Mouse (Mus musculus): ENCODE measurements around the gene Wdr73. TPM values are rescaled to one million over a fixed set of nuclear protein-coding genes. Genes with fewer than 3 reads are reported as not detected.

Wdr73 gene
- polyA plus RNA-seq, 1 experiment from 2014 or later = 44.0 TPM

GRCm38 (mm10) chr7:80889021-80889511 lies 12.0 kb downstream of the Wdr73 start:
- 61% methylated on average over 9 of the region's 9 CpGs for WGBS
- DNase-seq (ENCODE audit: low spot score) (peak; percentile 52), ATAC-seq (replicated peaks; ENCODE audit: low FRiP score) (peak; percentile 44; the same call in 1 of the 2 replicates)
- H3K9ac ChIP-seq (ENCODE audit: low read depth, low read length) = peak overlapping the region; percentile 28; the same call in 1 of the 2 replicates
- no peak overlapping the region for H3K27ac ChIP-seq (ENCODE audit: low read depth, low read length)
- H3K36me3 ChIP-seq (ENCODE audit: control insufficient read depth, insufficient read depth, low read length) = peaks cover 25% of the 10 kb centered on the region
- H3K4me2 ChIP-seq = no peak overlapping the region
- no peaks in the 10 kb centered on the region for H3K27me3 ChIP-seq (replicated peaks; ENCODE audit: control insufficient read depth, insufficient read depth, low read length)
- H3K4me3 ChIP-seq (ENCODE audit: low read depth, low read length) = no peak overlapping the region
- peaks cover 12% of the 10 kb centered on the region; the same call in 1 of the 2 replicates for H3K4me1 ChIP-seq (replicated peaks; ENCODE audit: control insufficient read depth, insufficient read depth, low read length)
- no peaks in the 10 kb centered on the region for H3K9me3 ChIP-seq (ENCODE audit: control insufficient read depth, low read length)

- 84% methylated on average over 7 of the region's 7 CpGs for WGBS
- Histone ChIP-seq H3K27me3 (replicated peaks; ENCODE audit: control insufficient read depth, insufficient read depth, low read length) (no peaks in the 10 kb centered on the region), H3K36me3 (ENCODE audit: control insufficient read depth, insufficient read depth, low read length) (peaks cover 25% of the 10 kb centered on the region), H3K4me1 (replicated peaks; ENCODE audit: control insufficient read depth, insufficient read depth, low read length) (peaks cover 12% of the 10 kb centered on the region; the same call in 1 of the 2 replicates), H3K27ac (ENCODE audit: low read depth, low read length) (no peak overlapping the region), H3K4me3 (ENCODE audit: low read depth, low read length) (no peak overlapping the region), H3K4me2 (no peak overlapping the region), H3K9me3 (ENCODE audit: control insufficient read depth, low read length) (no peaks in the 10 kb centered on the region), H3K9ac (ENCODE audit: low read depth, low read length) (no peak overlapping the region)
- ATAC-seq (replicated peaks; ENCODE audit: low FRiP score) (no peak), DNase-seq (ENCODE audit: low spot score) (no peak)
These were observed 12.5 kb downstream of the Wdr73 start for GRCm38 (mm10) chr7:80888595-80888994.

DNA sequence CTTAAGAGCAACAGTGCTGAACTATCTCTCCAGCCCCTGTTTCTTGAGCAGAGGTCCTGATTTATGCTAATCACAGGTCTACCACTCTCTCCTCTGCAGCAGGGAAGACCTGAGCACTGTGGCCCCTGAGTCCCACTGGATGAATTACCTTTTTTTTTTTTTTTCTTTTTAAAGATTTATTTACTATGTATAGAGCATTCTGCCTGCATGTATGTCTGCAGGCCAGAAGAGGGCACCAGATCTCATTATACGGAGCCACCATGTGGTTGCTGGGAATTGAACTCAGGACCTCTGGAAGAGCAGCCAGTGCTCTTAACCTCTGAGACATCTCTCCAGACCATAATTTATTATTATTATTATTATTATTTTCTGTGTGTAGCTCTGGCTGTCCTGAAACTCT lies 15.4 kb downstream of the Wdr73 start:
- ATAC-seq (replicated peaks; ENCODE audit: low FRiP score) (no peak), DNase-seq (ENCODE audit: low spot score) (no peak)
- Histone ChIP-seq H3K27me3 (replicated peaks; ENCODE audit: control insufficient read depth, insufficient read depth, low read length) (no peaks in the 10 kb centered on the region), H3K9ac (ENCODE audit: low read depth, low read length) (no peak overlapping the region), H3K4me1 (replicated peaks; ENCODE audit: control insufficient read depth, insufficient read depth, low read length) (peaks cover 12% of the 10 kb centered on the region; the same call in 1 of the 2 replicates), H3K9me3 (ENCODE audit: control insufficient read depth, low read length) (no peaks in the 10 kb centered on the region), H3K27ac (ENCODE audit: low read depth, low read length) (no peak overlapping the region), H3K4me3 (ENCODE audit: low read depth, low read length) (no peak overlapping the region), H3K4me2 (no peak overlapping the region), H3K36me3 (ENCODE audit: control insufficient read depth, insufficient read depth, low read length) (peaks cover 2% of the 10 kb centered on the region; the same call in 1 of the 2 replicates)
- WGBS = 12% methylated on average over 1 of the region's 1 CpGs

DNA sequence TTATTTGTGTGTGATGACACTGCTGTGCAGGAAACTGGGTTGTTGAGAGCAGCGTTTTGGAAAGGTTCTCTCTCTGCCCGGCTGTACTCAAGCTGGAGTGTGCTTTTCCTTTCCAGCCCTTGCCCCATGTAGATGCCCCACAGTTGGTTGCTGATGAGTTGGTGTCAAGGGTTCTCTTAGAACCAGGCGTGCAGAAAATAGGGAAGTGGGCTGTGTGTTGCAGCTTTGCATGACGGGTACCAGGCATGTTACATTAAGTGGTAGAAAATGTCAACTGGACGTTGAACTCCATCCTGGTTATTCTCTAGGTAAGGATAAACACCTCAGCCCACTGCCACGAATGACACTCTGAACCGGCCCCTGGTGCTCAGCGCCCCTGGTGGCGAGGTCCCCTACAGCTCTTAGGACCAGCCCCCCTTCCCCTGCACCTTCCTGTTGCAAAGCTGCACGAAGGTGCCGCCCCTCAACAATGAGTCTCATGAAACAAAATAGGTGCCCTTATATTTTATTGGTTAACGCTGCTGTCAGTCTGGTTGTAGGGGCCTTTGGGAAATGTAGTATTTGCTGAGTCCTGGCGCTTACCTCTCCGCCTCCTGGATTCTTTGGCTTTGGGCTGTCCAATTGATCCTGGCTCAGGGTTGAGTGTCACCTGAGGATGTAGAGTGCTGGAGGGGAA lies 18.1 kb downstream of the Wdr73 start:
- peak overlapping the region; percentile 23 for H3K4me3 ChIP-seq (ENCODE audit: low read depth, low read length)
- H3K4me2 ChIP-seq = peak overlapping the region; percentile 45
- no peak overlapping the region for H3K9ac ChIP-seq (ENCODE audit: low read depth, low read length)
- no peaks in the 10 kb centered on the region for H3K9me3 ChIP-seq (ENCODE audit: control insufficient read depth, low read length)
- no peaks in the 10 kb centered on the region for H3K27me3 ChIP-seq (replicated peaks; ENCODE audit: control insufficient read depth, insufficient read depth, low read length)
- no peak overlapping the region for H3K27ac ChIP-seq (ENCODE audit: low read depth, low read length)
- no peaks in the 10 kb centered on the region for H3K4me1 ChIP-seq (replicated peaks; ENCODE audit: control insufficient read depth, insufficient read depth, low read length)
- ATAC-seq (replicated peaks; ENCODE audit: low FRiP score) (peak; percentile 86), DNase-seq (ENCODE audit: low spot score) (peak; percentile 62)
- WGBS = 16% methylated on average over 14 of the region's 14 CpGs
- H3K36me3 ChIP-seq (ENCODE audit: control insufficient read depth, insufficient read depth, low read length) = no peaks in the 10 kb centered on the region

DNA sequence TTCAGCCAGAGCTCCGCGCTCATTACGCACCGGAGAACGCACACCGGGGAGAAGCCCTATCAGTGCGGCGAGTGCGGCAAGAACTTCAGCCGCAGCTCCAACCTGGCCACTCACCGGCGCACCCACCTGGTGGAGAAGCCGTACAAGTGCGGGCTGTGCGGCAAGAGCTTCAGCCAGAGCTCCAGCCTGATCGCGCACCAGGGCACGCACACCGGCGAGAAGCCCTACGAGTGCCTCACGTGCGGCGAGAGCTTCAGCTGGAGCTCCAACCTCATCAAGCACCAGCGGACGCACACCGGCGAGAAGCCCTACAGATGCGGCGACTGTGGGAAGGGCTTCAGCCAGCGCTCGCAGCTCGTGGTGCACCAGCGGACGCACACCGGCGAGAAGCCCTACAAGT lies 25.3 kb downstream of the Wdr73 start:
- H3K27ac ChIP-seq (ENCODE audit: low read depth, low read length) = no peak overlapping the region
- no peak overlapping the region for H3K4me3 ChIP-seq (ENCODE audit: low read depth, low read length)
- H3K36me3 ChIP-seq (ENCODE audit: control insufficient read depth, insufficient read depth, low read length) = peaks cover 16% of the 10 kb centered on the region
- H3K4me2 ChIP-seq = peak overlapping the region; percentile 4; the same call in 1 of the 2 replicates
- H3K9ac ChIP-seq (ENCODE audit: low read depth, low read length) = no peak overlapping the region
- H3K4me1 ChIP-seq (replicated peaks; ENCODE audit: control insufficient read depth, insufficient read depth, low read length) = no peaks in the 10 kb centered on the region; the same call in 1 of the 2 replicates
- 39% methylated on average over 37 of the region's 37 CpGs for WGBS
- H3K9me3 ChIP-seq (ENCODE audit: control insufficient read depth, low read length) = no peaks in the 10 kb centered on the region
- ATAC-seq (replicated peaks; ENCODE audit: low FRiP score) (no peak), DNase-seq (ENCODE audit: low spot score) (no peak)
- H3K27me3 ChIP-seq (replicated peaks; ENCODE audit: control insufficient read depth, insufficient read depth, low read length) = peaks cover 17% of the 10 kb centered on the region

- peaks cover 17% of the 10 kb centered on the region for H3K27me3 ChIP-seq (replicated peaks; ENCODE audit: control insufficient read depth, insufficient read depth, low read length)
- H3K36me3 ChIP-seq (ENCODE audit: control insufficient read depth, insufficient read depth, low read length) = peaks cover 16% of the 10 kb centered on the region
- H3K4me3 ChIP-seq (ENCODE audit: low read depth, low read length) = no peak overlapping the region
- ATAC-seq (replicated peaks; ENCODE audit: low FRiP score) (no peak), DNase-seq (ENCODE audit: low spot score) (no peak)
- H3K4me1 ChIP-seq (replicated peaks; ENCODE audit: control insufficient read depth, insufficient read depth, low read length) = no peaks in the 10 kb centered on the region; the same call in 1 of the 2 replicates
- no peak overlapping the region for H3K9ac ChIP-seq (ENCODE audit: low read depth, low read length)
- H3K9me3 ChIP-seq (ENCODE audit: control insufficient read depth, low read length) = no peaks in the 10 kb centered on the region
- 95% methylated on average over 2 of the region's 2 CpGs for WGBS
- H3K4me2 ChIP-seq = no peak overlapping the region
- no peak overlapping the region for H3K27ac ChIP-seq (ENCODE audit: low read depth, low read length)
These were observed 27.4 kb downstream of the Wdr73 start for GRCm38 (mm10) chr7:80873631-80874030.

- H3K9ac ChIP-seq (ENCODE audit: low read depth, low read length) = no peak overlapping the region
- H3K9me3 ChIP-seq (ENCODE audit: control insufficient read depth, low read length) = no peaks in the 10 kb centered on the region
- H3K4me3 ChIP-seq (ENCODE audit: low read depth, low read length) = no peak overlapping the region
- H3K4me2 ChIP-seq = no peak overlapping the region
- ATAC-seq (replicated peaks; ENCODE audit: low FRiP score) (no peak), DNase-seq (ENCODE audit: low spot score) (no peak)
- peaks cover 20% of the 10 kb centered on the region for H3K36me3 ChIP-seq (ENCODE audit: control insufficient read depth, insufficient read depth, low read length)
- no peak overlapping the region for H3K27ac ChIP-seq (ENCODE audit: low read depth, low read length)
- peaks cover 17% of the 10 kb centered on the region for H3K27me3 ChIP-seq (replicated peaks; ENCODE audit: control insufficient read depth, insufficient read depth, low read length)
- no peaks in the 10 kb centered on the region; the same call in 1 of the 2 replicates for H3K4me1 ChIP-seq (replicated peaks; ENCODE audit: control insufficient read depth, insufficient read depth, low read length)
- 59% methylated on average over 5 of the region's 5 CpGs for WGBS
These were observed 28.0 kb downstream of the Wdr73 start for GRCm38 (mm10) chr7:80873038-80873437.

GRCm38 (mm10) chr7:80868686-80869085 lies 32.4 kb downstream of the Wdr73 start:
- ATAC-seq (replicated peaks; ENCODE audit: low FRiP score) (no peak), DNase-seq (ENCODE audit: low spot score) (no peak)
- 82% methylated on average over 2 of the region's 2 CpGs for WGBS
- H3K36me3 ChIP-seq (ENCODE audit: control insufficient read depth, insufficient read depth, low read length) = peaks cover 13% of the 10 kb centered on the region
- H3K4me2 ChIP-seq = no peak overlapping the region
- H3K4me3 ChIP-seq (ENCODE audit: low read depth, low read length) = no peak overlapping the region
- peaks cover 20% of the 10 kb centered on the region for H3K4me1 ChIP-seq (replicated peaks; ENCODE audit: control insufficient read depth, insufficient read depth, low read length)
- H3K27me3 ChIP-seq (replicated peaks; ENCODE audit: control insufficient read depth, insufficient read depth, low read length) = no peaks in the 10 kb centered on the region
- no peak overlapping the region for H3K9ac ChIP-seq (ENCODE audit: low read depth, low read length)
- no peaks in the 10 kb centered on the region for H3K9me3 ChIP-seq (ENCODE audit: control insufficient read depth, low read length)
- no peak overlapping the region for H3K27ac ChIP-seq (ENCODE audit: low read depth, low read length)
